Mouse (Mus musculus) layer of hippocampus, adult 18-20 months (tissue): ENCODE data around the gene Gja1. TPM values are rescaled to one million over a fixed set of nuclear protein-coding genes. Genes with fewer than 3 reads are reported as not detected.
"Not testable (repeated sequence)": the region's sequence is repeated elsewhere in the genome, so short reads cannot be mapped to it uniquely, and the experiment has no call there.

Experiments
- DNase-seq, 2 experiments: peaks; one replicate each; pipeline ENCODE4 v3.0.0; 2022; ENCODE audit warnings: low spot score in 2 of 2
- long read RNA-seq: library from polyadenylated mRNA; stranded (forward); transcript quantifications from one replicate; pipeline ENCODE4 v2.0.0, GENCODE M21; 2021
- total RNA-seq, 2 experiments: library from RNA; stranded (reverse); gene quantifications; 2 replicates each; pipeline ENCODE4 v1.2.3; 2021

Gene Gja1
- 100 to 1,000 TPM; 267 to 285 TPM for total RNA-seq
- long read RNA-seq, transcript Gja1-201 (2 exons, 3,071 nt) = major isoform, 703 of 757 reads
- long read RNA-seq, partial matches to known transcripts = 48 of 757 reads
- long read RNA-seq, other reads (novel, unspliced or antisense) = 6 of 757 reads

GRCm38 (mm10) chr10:56377097-56377965 is at the start of gene Gja1:
Gene Gja1, plus strand, starts transcription at chr10:56377330.
- DNase-seq = peak in 1 of 2 experiments; percentile 35

DNA sequence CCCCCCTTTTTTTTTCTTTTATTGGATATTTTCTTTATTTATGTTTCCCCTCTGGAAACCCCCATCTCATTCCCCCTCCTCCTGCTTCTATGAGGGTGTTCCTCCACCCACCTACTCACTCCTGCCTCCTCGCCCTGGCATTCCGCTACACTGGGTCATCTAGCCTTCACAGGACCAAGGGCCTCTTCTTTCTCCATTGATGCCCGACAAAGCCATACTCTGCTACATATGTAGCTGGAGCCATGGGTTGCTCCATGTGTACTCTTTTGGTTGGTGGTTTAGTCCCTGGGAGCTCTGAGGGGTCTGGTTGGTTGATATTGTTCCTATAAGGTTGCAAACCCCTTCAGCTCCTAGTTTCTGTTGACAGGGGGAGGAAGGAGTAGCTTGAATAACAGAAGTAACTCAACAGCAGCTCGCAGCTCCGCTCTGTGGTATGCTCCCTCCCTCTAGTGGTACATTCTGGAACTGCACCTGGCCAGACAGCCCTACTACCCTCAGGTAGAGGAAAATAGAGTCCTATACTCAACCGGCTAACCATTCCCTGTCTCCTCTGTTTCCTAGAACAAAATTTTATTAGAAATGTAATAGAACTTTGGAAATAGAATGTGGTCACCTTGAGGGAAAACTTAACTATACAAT is 38.2 kb upstream of the Gja1 start:
- peak; percentile 62 to 93 for DNase-seq

- DNase-seq = no peak
Observed at GRCm38 (mm10) chr10:56360472-56360871, 16.7 kb upstream of the Gja1 start.

- peak; percentile 50 to 87 for DNase-seq
Observed at GRCm38 (mm10) chr10:56369073-56369472, 8.1 kb upstream of the Gja1 start.

DNA sequence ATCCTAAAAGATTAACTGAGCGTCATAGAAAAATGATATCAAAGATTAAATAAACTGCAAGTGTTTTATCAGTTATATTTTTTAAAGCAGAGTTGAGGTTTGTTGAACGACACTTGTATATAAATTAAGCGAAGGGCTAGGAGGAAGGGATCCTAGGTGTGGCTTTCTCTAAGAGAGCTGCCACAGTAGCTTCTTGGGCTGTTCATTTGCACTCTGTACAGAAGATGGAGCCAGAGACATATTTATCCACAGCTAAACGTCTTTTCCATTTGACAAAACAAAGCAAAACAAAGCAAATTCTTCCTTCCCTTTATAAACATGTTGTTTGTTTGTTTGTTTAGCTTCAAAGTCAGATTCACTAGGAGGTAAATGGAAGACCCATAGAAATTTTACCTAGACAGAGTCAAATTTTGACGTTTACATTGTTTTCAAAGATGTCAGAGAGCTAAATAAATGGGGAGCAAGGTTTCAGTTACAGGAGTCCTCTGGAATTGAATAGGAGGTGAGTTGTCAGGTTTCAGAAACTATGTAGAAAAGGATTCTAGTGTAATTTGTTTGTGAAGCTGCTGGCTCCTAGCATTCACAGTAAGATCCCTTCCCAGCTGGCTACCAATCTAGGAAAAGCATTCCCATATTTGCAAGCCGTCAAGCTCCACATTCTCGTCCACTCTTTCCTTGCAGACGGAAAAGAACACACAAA is 4.0 kb upstream of the Gja1 start:
- peak in 1 of 2 experiments; percentile 55 for DNase-seq

GRCm38 (mm10) chr10:56374169-56374568 is 3.0 kb upstream of the Gja1 start:
- DNase-seq = no peak

GRCm38 (mm10) chr10:56375906-56376468 is 1.1 kb upstream of the Gja1 start:
- DNase-seq = no peak

DNA sequence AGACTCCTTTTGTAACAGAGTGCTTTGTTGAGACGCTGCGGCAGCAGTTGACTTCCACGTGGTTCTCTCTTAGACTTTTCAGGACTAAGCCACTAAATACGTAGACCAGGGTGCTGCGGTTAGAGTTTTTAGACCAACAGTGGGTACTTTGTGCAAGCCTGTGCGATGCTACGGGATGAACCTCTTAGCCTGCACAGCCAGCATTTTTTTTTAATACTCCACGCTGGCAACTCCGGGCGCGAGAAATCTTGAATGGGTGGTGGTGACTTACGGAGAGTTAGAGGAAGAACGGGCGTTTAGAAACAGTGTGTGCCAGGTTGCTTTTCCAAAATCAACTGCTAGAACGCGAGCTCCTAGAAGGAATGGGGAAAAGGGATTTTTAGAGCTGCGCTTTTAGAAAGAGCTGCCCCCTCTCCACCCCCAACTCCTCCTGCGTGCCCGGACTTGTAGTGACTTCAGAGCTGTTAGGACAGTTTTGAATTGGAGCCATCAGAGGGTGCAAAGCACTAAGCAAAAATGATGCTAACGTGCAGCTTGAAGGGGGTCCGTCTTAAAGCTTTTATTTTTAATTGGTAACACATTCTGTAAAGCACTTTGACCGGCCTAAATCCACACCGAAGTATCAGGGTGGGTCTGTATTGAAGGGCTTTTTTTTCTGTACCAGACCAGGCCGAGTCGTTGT is 977 bp downstream of the Gja1 start:
- peak in 1 of 2 experiments; percentile 15 for DNase-seq

GRCm38 (mm10) chr10:56378648-56379254 is 1.6 kb downstream of the Gja1 start:
- peak in 1 of 2 experiments; percentile 20 for DNase-seq

- DNase-seq = no peak
Observed at GRCm38 (mm10) chr10:56379720-56380119, 2.6 kb downstream of the Gja1 start.

DNA sequence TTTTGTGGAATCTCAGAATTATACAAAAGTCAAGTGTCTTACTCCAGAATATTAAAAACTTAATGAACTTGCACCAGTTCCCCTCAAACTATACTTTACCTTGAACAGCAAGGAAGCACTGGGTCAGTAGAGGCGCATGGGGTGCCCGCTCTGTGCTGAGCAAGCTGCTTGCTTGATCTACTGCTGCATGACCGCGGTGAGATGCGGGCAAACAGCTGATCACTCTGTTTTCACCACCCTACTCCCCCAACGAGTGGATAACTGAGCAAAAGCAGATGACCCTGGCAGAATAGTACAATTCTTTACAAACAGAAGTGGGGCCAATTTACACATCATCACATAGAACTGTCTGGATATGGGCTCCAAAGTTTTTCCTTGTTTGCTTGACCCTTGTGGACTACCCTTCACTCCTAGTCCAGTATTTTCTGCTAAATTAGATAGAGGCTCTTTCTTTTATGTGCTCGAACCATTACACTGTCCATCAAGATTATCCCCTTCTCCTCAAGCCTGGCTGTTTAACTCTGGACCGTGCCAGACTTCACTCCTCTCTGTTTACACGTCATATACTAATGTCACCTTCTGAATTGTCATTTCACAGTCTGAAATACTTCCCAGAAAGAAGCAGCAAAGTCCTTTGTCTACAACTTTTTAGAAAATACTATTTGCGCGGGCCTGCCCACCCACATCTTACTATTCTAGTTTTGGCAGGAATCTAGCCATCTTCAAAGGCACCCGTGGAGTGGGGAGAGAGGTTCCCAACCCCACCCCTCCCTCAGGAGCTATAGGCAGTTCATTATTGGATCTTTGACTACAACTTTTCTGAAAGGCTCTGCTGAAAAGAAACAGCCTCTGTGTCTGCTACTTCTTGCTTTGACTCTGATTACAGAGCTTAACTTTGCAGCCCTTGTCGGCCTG is 8.3 kb downstream of the Gja1 start:
- no peak for DNase-seq

GRCm38 (mm10) chr10:56393095-56393784 is 16.1 kb downstream of the Gja1 start:
- DNase-seq = no peak

GRCm38 (mm10) chr10:56393815-56394417 is 16.8 kb downstream of the Gja1 start:
- DNase-seq = not testable (repeated sequence)

- no peak for DNase-seq
Observed at GRCm38 (mm10) chr10:56397875-56398274, 20.7 kb downstream of the Gja1 start.

- no peak for DNase-seq
Observed at GRCm38 (mm10) chr10:56398310-56398709, 21.2 kb downstream of the Gja1 start.

DNA sequence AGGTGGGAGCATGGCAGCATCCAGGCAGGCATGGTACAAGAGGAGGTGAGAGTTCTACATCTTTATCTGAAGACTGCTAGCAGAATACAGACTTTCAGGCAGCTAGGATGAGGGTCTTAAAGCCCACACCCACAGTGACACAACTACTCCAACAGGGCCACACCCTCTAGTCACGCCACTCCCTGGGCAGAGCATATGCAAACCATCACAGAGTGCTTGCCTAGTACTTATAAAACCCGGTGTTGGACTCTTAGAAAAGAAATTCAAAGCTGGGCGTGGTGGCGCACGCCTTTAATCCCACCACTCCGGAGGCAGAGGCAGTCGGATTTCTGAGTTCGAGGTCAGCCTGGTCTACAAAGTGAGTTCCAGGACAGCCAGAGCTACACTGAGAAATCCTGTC is 24.3 kb downstream of the Gja1 start:
- DNase-seq = not testable (repeated sequence)

GRCm38 (mm10) chr10:56405934-56406333 is 28.8 kb downstream of the Gja1 start:
- DNase-seq = no peak
